Mouse (Mus musculus) midbrain, postnatal 0 days (tissue): Measurements from ENCODE around the gene Gpr107. TPM values are rescaled to one million over a fixed set of nuclear protein-coding genes. Genes with fewer than 3 reads are reported as not detected.

ENCODE experiments used
- ATAC-seq: fragments of 200-750 bp; cut with Nextera tagmentation; 2 replicates; pipeline ENCODE4 v1.8.0; 2017; ENCODE audit warnings: moderate number of reproducible peaks, mild to moderate bottlenecking, moderate TSS enrichment, moderate library complexity; ENCODE audit not compliant: low FRiP score
- DNase-seq: peaks from one replicate; pipeline ENCODE4 v3.0.0-alpha.2; 2015; ENCODE audit warnings: low spot score
- H3K27ac ChIP-seq: fragments of 300-500 bp; sonication (generic); 2 replicates; pipeline ENCODE4 v1.5.1; 2014; ENCODE audit warnings: low read depth, mild to moderate bottlenecking, low read length, mixed read lengths
- H3K27me3 ChIP-seq: fragments of 300-500 bp; sonication (generic); 2 replicates; pipeline ENCODE4 v1.6.1; 2014; ENCODE audit warnings: low read length, control low read depth, mixed read lengths; ENCODE audit not compliant: insufficient read depth
- H3K36me3 ChIP-seq: fragments of 300-500 bp; sonication (generic); 2 replicates; pipeline ENCODE4 v1.6.1; 2014; ENCODE audit warnings: low read length, control low read depth, mixed read lengths; ENCODE audit not compliant: insufficient read depth
- H3K4me1 ChIP-seq: fragments of 300-500 bp; sonication (generic); 2 replicates; pipeline ENCODE4 v1.6.1; 2014; ENCODE audit warnings: mild to moderate bottlenecking, control low read depth, antibody characterized with exemption, low read length, mixed read lengths; ENCODE audit not compliant: insufficient read depth
- H3K4me2 ChIP-seq: fragments of 300-500 bp; sonication (generic); 2 replicates; pipeline ENCODE4 v1.6.1; 2014; ENCODE audit warnings: low read depth, mild to moderate bottlenecking, low read length, mixed read lengths; ENCODE audit not compliant: poor library complexity, severe bottlenecking
- H3K4me3 ChIP-seq: fragments of 300-500 bp; sonication (generic); 2 replicates; pipeline ENCODE4 v1.5.1; 2014; ENCODE audit warnings: low read depth, mild to moderate bottlenecking, low read length, moderate library complexity
- H3K9ac ChIP-seq: fragments of 300-500 bp; sonication (generic); replicated peaks from 2 replicates; pipeline ENCODE4 v1.6.1; 2014; ENCODE audit warnings: mild to moderate bottlenecking, low read length, moderate library complexity, mixed read lengths; ENCODE audit not compliant: poor library complexity, severe bottlenecking
- H3K9me3 ChIP-seq: fragments of 300-500 bp; sonication (generic); 2 replicates; pipeline ENCODE4 v1.6.1; 2016; ENCODE audit warnings: low read length, control low read depth
- CTCF ChIP-seq: IDR thresholded peaks from 2 replicates; pipeline ENCODE4 v1.5.1; 2016; ENCODE audit warnings: antibody characterized with exemption, mild to moderate bottlenecking
- WGBS: fragments of 180-500 bp; shearing (Covaris S2); extraction: QIAGEN DNeasy Blood & Tissue Kit; methylation state at CpG from one replicate; pipeline ENCODE4 v1.1.7; 2014; 5-methylcytosine and 5-hydroxymethylcytosine counted together
- polyA plus RNA-seq: library from polyadenylated mRNA; unstranded; fragments of >200 nt; fragmentation: Nextera tagmentation; extraction: Ambion mirVana; gene quantifications from 2 replicates; pipeline ENCODE4 v1.2.1, GENCODE M21; 2015
- total RNA-seq: library from RNA; depleted of rRNA; stranded (reverse); fragments of >200 nt; gene quantifications from 2 replicates; pipeline ENCODE4 v1.2.3, GENCODE M21; 2014

The Gpr107 gene
- total and polyA plus RNA-seq, 2 experiments from 2014 or later: 31.6 to 46.7 TPM

DNA sequence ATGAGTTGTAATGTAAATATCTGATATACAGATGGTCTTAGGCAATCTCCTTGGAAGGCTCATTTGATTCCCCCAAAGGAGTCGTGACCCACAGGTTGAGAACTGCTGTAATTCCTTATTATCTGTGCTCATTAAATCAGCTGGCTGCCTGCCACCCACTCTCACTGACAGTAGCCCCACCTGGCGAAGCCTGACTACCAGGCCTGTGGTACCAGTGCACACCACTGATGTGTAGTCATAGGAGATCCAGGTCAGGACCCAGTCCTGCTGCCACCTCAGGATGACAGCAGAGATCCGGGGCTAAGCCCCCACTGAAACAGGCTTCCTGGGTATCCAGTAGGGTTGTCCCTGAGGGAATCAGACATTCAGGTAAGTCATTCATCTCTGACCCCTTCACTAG, 66.5 kb downstream of the Gpr107 start:
- 82% methylated on average over 3 of the region's 3 CpGs for WGBS
- Histone ChIP-seq H3K4me2 (no peak overlapping the region), H3K9ac (no peak overlapping the region), H3K4me1 (no peaks in the 10 kb centered on the region), H3K36me3 (peaks cover 16% of the 10 kb centered on the region), H3K27ac (no peak overlapping the region), H3K9me3 (no peaks in the 10 kb centered on the region), H3K27me3 (no peaks in the 10 kb centered on the region), H3K4me3 (no peak overlapping the region)
- DNase-seq (peak; percentile 37), ATAC-seq (no peak)
- TF ChIP-seq CTCF: no peak

- no peaks in the 10 kb centered on the region for H3K9me3 ChIP-seq
- H3K4me3 ChIP-seq: no peak overlapping the region
- no peaks in the 10 kb centered on the region for H3K27me3 ChIP-seq
- H3K9ac ChIP-seq: no peak overlapping the region
- H3K36me3 ChIP-seq: peaks cover 13% of the 10 kb centered on the region
- H3K4me2 ChIP-seq: no peak overlapping the region
- ATAC-seq (no peak), DNase-seq (no peak)
- no peaks in the 10 kb centered on the region for H3K4me1 ChIP-seq
- TF ChIP-seq CTCF: no peak
- H3K27ac ChIP-seq: no peak overlapping the region
- WGBS: 90% methylated on average over 6 of the region's 6 CpGs
Observed at GRCm38 (mm10) chr2:31219470-31219869, 67.4 kb downstream of the Gpr107 start.

DNA sequence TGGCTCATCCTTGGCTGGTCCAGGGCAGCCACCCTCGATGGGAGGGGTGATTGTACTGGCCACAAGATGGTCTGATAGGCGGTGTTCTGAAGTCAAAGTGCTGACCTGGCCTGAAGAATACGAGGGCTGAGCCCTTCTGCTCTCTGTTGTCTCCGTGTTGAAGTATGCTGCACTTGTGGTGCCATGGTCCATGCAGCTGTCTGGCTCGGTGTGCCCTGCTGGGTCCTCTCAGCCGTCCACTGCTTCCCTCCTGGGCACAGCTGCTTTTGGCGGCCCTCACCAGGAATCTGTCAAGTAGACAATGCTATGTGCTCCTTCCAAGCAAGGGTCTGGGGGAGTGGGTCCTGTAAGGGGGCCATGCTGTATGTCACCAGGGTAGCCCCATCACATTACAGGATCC, 68.7 kb downstream of the Gpr107 start:
- 56% methylated on average over 7 of the region's 7 CpGs for WGBS
- TF ChIP-seq CTCF: no peak

DNA sequence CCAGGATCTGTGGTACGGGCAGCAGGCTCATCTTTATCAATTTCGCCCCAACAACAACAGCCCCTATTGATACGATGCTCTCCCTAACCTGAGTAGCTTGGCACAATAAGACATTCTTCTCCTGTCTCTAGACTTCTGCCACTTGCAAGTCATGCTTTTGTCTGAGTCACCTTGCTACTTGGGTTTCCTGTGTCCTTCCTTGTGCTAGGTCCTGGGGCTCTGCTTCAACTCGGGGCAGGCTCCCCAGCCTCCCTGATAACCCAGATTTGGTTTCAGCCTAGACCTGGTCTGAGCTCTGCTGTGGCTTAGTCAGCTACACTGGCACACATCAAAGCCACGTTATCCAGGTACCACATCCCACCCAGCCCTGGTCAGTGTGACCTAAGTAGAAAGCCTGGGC, 69.5 kb downstream of the Gpr107 start:
- no peaks in the 10 kb centered on the region for H3K9me3 ChIP-seq
- H3K27ac ChIP-seq: no peak overlapping the region
- H3K9ac ChIP-seq: no peak overlapping the region
- ATAC-seq (no peak), DNase-seq (no peak)
- no peaks in the 10 kb centered on the region for H3K4me1 ChIP-seq
- no peak overlapping the region for H3K4me3 ChIP-seq
- H3K27me3 ChIP-seq: no peaks in the 10 kb centered on the region
- H3K36me3 ChIP-seq: no peaks in the 10 kb centered on the region
- WGBS: 82% methylated on average over 5 of the region's 5 CpGs
- TF ChIP-seq CTCF: no peak
- H3K4me2 ChIP-seq: no peak overlapping the region

More for the DNA sequence above, 68.7 kb downstream of the Gpr107 start:
- no peak overlapping the region for H3K4me3 ChIP-seq
- ATAC-seq: 0 out of 2 replicates have a peak, but pooled peaks have one; percentile 27
- no peaks in the 10 kb centered on the region for H3K9me3 ChIP-seq
- no peak overlapping the region for H3K4me2 ChIP-seq
- H3K27ac ChIP-seq: no peak overlapping the region
- no peaks in the 10 kb centered on the region for H3K4me1 ChIP-seq
- H3K27me3 ChIP-seq: no peaks in the 10 kb centered on the region
- 0 out of 2 replicates have a peak, but pooled peaks cover 1% of the 10 kb centered on the region for H3K36me3 ChIP-seq
- H3K9ac ChIP-seq: no peak overlapping the region
- DNase-seq: no peak

DNA sequence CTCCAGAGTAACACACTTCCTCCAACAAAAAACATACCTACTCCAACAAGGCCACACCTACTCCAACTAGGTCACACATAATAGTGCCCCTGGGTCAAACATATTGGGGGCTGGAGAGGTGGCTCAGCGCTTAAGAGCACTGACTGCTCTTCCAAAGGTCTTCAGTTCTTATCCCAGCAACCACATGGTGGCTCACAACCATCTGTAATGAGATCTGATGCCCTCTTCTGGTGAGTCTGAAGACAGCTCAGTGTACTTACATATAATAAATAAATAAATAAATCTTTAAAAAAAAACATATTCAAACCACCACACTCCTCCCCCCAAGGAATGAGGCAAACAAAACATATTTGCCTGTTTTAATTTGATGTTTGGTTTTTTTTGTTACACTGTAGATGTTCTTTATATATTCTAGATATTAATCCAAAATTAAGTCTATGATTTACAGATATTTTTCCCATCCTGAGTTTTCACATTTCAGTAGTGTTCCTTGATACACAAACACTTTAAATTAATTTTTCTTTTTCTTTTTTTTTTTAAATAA, 76.7 kb downstream of the Gpr107 start:
- 39% methylated on average over 1 of the region's 1 CpGs for WGBS
- ATAC-seq: no peak

GRCm38 (mm10) chr2:31239203-31239696, 87.1 kb downstream of the Gpr107 start:
- TF ChIP-seq CTCF: peak; percentile 62
- DNase-seq (peak; percentile 66), ATAC-seq (peak; percentile 72; the same call in 1 of the 2 replicates)
- Histone ChIP-seq H3K27me3 (no peaks in the 10 kb centered on the region), H3K4me2 (peak overlapping the region; percentile 6; the same call in 1 of the 2 replicates), H3K4me3 (no peak overlapping the region), H3K4me1 (no peaks in the 10 kb centered on the region), H3K36me3 (no peaks in the 10 kb centered on the region), H3K9ac (no peak overlapping the region), H3K27ac (peak overlapping the region; percentile 26; the same call in 1 of the 2 replicates), H3K9me3 (no peaks in the 10 kb centered on the region)
- 38% methylated on average over 23 of the region's 23 CpGs for whole genome bisulfite sequencing

More for the DNA sequence above, 76.7 kb downstream of the Gpr107 start:
- no peaks in the 10 kb centered on the region for H3K36me3 ChIP-seq
- no peaks in the 10 kb centered on the region for H3K4me1 ChIP-seq
- H3K27me3 ChIP-seq: no peaks in the 10 kb centered on the region
- H3K9me3 ChIP-seq: no peaks in the 10 kb centered on the region
- no peak overlapping the region for H3K9ac ChIP-seq
- H3K4me3 ChIP-seq: no peak overlapping the region
- no peak overlapping the region for H3K27ac ChIP-seq
- no peak for DNase-seq
- TF ChIP-seq CTCF: peak; percentile 26
- H3K4me2 ChIP-seq: no peak overlapping the region
